Mouse (Mus musculus): Measurements from ENCODE around the gene Acss2. TPM values are rescaled to one million over a fixed set of nuclear protein-coding genes. Genes with fewer than 3 reads are reported as not detected.
"Not testable (repeated sequence)": the region's sequence is repeated elsewhere in the genome, so short reads cannot be mapped to it uniquely, and the experiment has no call there.

The Acss2 gene
- total RNA-seq, 2 experiments from 2014 or later: 56.2 to 61.6 TPM

- DNase-seq (ENCODE audit: extremely low spot score in 1 of 2, low spot score in 2 of 2): peak in 1 of 2 experiments; percentile 34
- intact Hi-C loops (cut with DNase I): no loop called here
- peak; percentile 69 for TF ChIP-seq CTCF (IDR thresholded peaks at IDR 0.05)
- no peak overlapping the region for H3K27ac ChIP-seq
- peak overlapping the region; percentile 71; the same call in 1 of the 2 replicates for H3K4me3 ChIP-seq
Measured at GRCm38 (mm10) chr2:155512479-155512878, 5.3 kb upstream of the Acss2 start.

GRCm38 (mm10) chr2:155513543-155513942 is 4.2 kb upstream of the Acss2 start:
- TF ChIP-seq CTCF (IDR thresholded peaks at IDR 0.05): no peak
- H3K4me3 ChIP-seq: peak overlapping the region; percentile 71
- intact Hi-C loops (cut with DNase I): no loop called here
- DNase-seq (ENCODE audit: extremely low spot score in 1 of 2, low spot score in 2 of 2): peak in 1 of 2 experiments; percentile 46
- H3K27ac ChIP-seq: peak overlapping the region; percentile 96

GRCm38 (mm10) chr2:155514666-155515065 is 3.1 kb upstream of the Acss2 start:
- peak; percentile 91 to 93 for DNase-seq (ENCODE audit: extremely low spot score in 1 of 2, low spot score in 2 of 2)
- TF ChIP-seq CTCF (IDR thresholded peaks at IDR 0.05): peak; percentile 49
- intact Hi-C loops (cut with DNase I): loop anchor here (5.0 kb wide), 1 partner anchor 253 kb away; no protein-coding TSS in a partner anchor
- peak overlapping the region; percentile 96 for H3K27ac ChIP-seq
- H3K4me3 ChIP-seq: peak overlapping the region; percentile 71

GRCm38 (mm10) chr2:155515941-155516340 is 1.8 kb upstream of the Acss2 start:
- intact Hi-C loops (cut with DNase I): loop anchor here (1.0 to 5.0 kb wide), 3 partner anchors 68 to 251 kb away; no protein-coding TSS in a partner anchor
- TF ChIP-seq CTCF (IDR thresholded peaks at IDR 0.05): peak; percentile 99
- Histone ChIP-seq H3K27ac (no peak overlapping the region), H3K4me3 (no peak overlapping the region)
- DNase-seq (ENCODE audit: extremely low spot score in 1 of 2, low spot score in 2 of 2): peak; percentile 69 to 77

GRCm38 (mm10) chr2:155518531-155519270 is 953 bp downstream of the Acss2 start:
- H3K4me3 ChIP-seq: peak overlapping the region; percentile 81
- intact Hi-C loops (cut with DNase I): loop anchor here (2.0 to 5.0 kb wide), 2 partner anchors 20 to 249 kb away; no protein-coding TSS in a partner anchor
- no peak for DNase-seq (ENCODE audit: extremely low spot score in 1 of 2, low spot score in 2 of 2)
- no peak for TF ChIP-seq CTCF (IDR thresholded peaks at IDR 0.05)
- H3K27ac ChIP-seq: peak overlapping the region; percentile 89

- TF ChIP-seq CTCF (IDR thresholded peaks at IDR 0.05): no peak
- intact Hi-C loops (cut with DNase I): no loop called here
- Histone ChIP-seq H3K4me3 (no peak overlapping the region), H3K27ac (no peak overlapping the region)
- no peak for DNase-seq (ENCODE audit: extremely low spot score in 1 of 2, low spot score in 2 of 2)
Measured at GRCm38 (mm10) chr2:155523706-155524105, 6.0 kb downstream of the Acss2 start.

GRCm38 (mm10) chr2:155524378-155524777 is 6.6 kb downstream of the Acss2 start:
- TF ChIP-seq CTCF (IDR thresholded peaks at IDR 0.05): no peak
- no peak for DNase-seq (ENCODE audit: extremely low spot score in 1 of 2, low spot score in 2 of 2)
- Histone ChIP-seq H3K4me3 (no peak overlapping the region), H3K27ac (no peak overlapping the region)
- intact Hi-C loops (cut with DNase I): no loop called here

- TF ChIP-seq CTCF (IDR thresholded peaks at IDR 0.05): no peak
- Histone ChIP-seq H3K27ac (no peak overlapping the region), H3K4me3 (no peak overlapping the region)
- DNase-seq (ENCODE audit: extremely low spot score in 1 of 2, low spot score in 2 of 2): no peak
- intact Hi-C loops (cut with DNase I): no loop called here
Measured at GRCm38 (mm10) chr2:155527367-155527766, 9.6 kb downstream of the Acss2 start.

- intact Hi-C loops (cut with DNase I): no loop called here
- DNase-seq (ENCODE audit: extremely low spot score in 1 of 2, low spot score in 2 of 2): no peak
- no peak for TF ChIP-seq CTCF (IDR thresholded peaks at IDR 0.05)
- no peak overlapping the region for H3K27ac ChIP-seq
- H3K4me3 ChIP-seq: no peak overlapping the region
Measured at GRCm38 (mm10) chr2:155536292-155536691, 18.5 kb downstream of the Acss2 start.

GRCm38 (mm10) chr2:155537761-155538462 is 20.2 kb downstream of the Acss2 start:
- DNase-seq (ENCODE audit: extremely low spot score in 1 of 2, low spot score in 2 of 2): no peak
- no peak for TF ChIP-seq CTCF (IDR thresholded peaks at IDR 0.05)
- Histone ChIP-seq H3K4me3 (no peak overlapping the region), H3K27ac (no peak overlapping the region)
- intact Hi-C loops (cut with DNase I): loop anchor here (2.0 kb wide), 1 partner anchor 19 kb away; the partner anchor contains the start of gene Ggt7

- not testable (repeated sequence) for DNase-seq (ENCODE audit: extremely low spot score in 1 of 2, low spot score in 2 of 2); H3K4me3 ChIP-seq; H3K27ac ChIP-seq
- intact Hi-C loops (cut with DNase I): loop anchor here (2.0 kb wide), 1 partner anchor 20 kb away; the partner anchor contains the start of gene Ggt7
Measured at GRCm38 (mm10) chr2:155538463-155539057, 20.8 kb downstream of the Acss2 start.

GRCm38 (mm10) chr2:155539696-155540095 is 21.9 kb downstream of the Acss2 start:
- no peak overlapping the region for H3K27ac ChIP-seq
- intact Hi-C loops (cut with DNase I): loop anchor here (2.0 kb wide), 1 partner anchor 21 kb away; the partner anchor contains the start of gene Ggt7
- no peak for TF ChIP-seq CTCF (IDR thresholded peaks at IDR 0.05)
- H3K4me3 ChIP-seq: no peak overlapping the region
- no peak for DNase-seq (ENCODE audit: extremely low spot score in 1 of 2, low spot score in 2 of 2)

Data from left cerebral cortex, adult 2 months (tissue).